Mouse (Mus musculus) kidney, adult 9 months (tissue): ENCODE data around the gene Egfem1.

Experiments
- DNase-seq: peaks from one replicate; pipeline ENCODE4 v3.0.0; 2022

Gene Egfem1

DNA sequence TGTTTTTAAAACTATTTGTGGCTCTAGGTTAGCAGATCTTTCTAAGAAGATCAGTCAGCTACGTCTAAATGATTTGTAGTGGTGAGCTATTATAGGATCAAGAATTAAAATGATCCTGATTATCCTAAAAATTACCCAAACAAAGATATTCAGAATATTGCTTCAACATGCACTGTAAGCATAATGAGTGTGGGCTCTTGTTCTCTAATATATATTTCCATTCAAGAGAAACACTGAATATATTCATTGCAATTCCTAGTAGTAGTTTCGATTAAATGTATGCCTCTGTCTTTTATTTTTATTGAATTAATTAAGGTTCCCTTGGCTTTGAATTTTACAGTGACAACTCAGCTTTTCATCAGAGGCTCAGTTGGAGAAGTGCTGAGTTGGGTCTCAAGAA lies 527.4 kb downstream of the Egfem1 start:
- DNase-seq = no peak

DNA sequence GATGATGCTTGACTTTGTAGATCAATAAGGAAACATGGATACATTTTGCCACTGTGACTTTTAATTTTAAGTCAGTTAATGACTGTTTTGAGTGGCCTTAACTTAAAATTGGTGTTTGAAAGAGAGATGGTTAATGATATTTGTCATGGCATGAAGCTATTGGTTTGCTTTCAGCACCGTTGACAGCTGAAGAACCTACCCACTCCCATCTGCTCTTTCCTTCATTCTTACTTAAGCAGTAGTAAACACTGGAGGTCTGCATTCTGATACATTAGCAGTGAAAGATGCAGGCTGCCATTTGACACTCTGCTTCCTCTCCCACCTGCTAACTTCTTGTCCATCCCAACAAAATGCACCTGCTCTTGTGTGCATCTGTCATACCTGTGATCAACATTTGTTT lies 537.8 kb downstream of the Egfem1 start:
- DNase-seq = no peak

GRCm38 (mm10) chr3:29639819-29640218 lies 558.0 kb downstream of the Egfem1 start:
- no peak for DNase-seq

DNA sequence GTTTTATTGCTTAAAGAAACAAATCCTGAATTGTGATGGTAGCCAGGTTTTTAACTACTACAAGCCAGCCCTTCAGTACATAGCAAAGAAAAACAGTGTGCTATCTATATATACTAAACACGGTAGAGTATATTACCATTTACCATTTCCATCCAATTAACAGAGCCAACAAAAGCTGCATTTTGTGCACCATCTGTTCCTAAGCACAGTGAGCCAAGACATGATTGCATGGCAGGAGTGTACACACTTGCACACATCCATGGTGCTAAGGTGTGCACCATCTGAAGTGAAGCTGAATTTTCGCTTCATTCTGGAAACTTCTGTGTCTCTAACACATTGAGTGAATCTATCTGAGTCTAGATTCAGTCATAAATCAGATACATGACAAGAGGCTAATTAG lies 585.0 kb downstream of the Egfem1 start:
- DNase-seq = no peak

- DNase-seq = no peak
These were observed 607.8 kb downstream of the Egfem1 start for GRCm38 (mm10) chr3:29689367-29690285.

GRCm38 (mm10) chr3:29701126-29701525 lies 619.3 kb downstream of the Egfem1 start:
- DNase-seq = no peak

- no peak for DNase-seq
These were observed 625.0 kb downstream of the Egfem1 start for GRCm38 (mm10) chr3:29706816-29707215.

- no peak for DNase-seq
These were observed 625.6 kb downstream of the Egfem1 start for GRCm38 (mm10) chr3:29707467-29707866.

DNA sequence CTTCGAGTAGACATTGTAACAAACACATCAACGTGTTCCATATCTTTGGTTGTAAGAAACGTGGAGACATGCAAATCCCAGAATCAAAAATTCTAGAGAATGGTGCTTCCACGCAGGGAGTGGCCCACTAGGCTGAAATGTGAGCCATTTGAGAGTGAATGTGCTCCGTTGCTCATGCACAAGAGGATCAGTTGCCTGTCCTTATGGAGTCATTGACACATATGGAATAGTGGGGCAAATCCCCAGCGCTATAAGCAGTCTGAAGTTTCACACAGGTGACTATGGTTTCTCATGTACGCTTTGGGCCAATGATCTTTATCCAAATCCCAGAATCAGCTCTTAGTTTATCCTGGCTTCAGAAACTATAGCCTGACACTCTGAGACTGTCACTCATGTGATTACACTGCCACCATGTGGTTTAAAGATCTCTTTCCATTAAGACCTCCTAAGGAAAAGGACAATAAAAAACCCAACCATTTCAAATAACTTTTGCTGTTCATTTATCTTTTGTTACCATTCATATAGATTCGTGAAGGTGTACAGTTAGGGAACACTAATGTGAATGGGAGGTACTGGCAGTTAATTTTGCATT lies 644.6 kb downstream of the Egfem1 start:
- DNase-seq = peak; percentile 37

DNA sequence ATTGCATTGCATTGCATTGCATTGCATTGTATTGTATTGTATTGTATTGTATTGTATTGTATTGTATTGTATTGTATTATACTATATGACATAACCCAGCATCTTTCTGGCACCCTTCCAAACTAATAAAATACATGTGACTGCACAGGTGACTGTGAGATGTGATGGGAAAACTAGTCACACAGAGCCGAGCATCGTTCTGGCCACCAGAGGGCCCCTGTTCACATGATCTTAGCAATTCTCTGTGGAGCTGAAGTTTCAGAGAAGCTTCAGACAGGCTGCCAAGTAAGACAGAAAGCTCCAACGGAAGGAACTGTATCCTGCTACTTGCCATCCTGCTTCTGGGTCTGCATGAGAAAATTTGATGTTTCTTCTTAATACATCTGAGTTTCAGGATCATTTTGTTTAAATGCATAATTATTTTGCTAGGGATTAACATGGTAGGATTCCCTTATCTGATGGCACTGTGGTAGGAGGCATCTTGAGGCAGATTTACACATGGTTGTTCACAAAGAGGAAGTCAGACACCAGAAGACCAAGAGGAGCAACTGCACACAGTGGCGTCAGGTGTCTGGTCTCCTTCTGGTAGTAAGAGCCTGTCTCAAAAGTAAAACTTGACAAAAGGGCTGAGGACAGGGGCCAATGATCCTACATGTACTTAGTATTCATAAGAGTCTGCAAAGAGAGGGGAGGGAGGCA lies 648.4 kb downstream of the Egfem1 start:
- peak; percentile 49 for DNase-seq

- DNase-seq = no peak
These were observed 649.7 kb downstream of the Egfem1 start for GRCm38 (mm10) chr3:29731509-29731908.

GRCm38 (mm10) chr3:29732626-29733025 lies 650.8 kb downstream of the Egfem1 start:
- DNase-seq = no peak

DNA sequence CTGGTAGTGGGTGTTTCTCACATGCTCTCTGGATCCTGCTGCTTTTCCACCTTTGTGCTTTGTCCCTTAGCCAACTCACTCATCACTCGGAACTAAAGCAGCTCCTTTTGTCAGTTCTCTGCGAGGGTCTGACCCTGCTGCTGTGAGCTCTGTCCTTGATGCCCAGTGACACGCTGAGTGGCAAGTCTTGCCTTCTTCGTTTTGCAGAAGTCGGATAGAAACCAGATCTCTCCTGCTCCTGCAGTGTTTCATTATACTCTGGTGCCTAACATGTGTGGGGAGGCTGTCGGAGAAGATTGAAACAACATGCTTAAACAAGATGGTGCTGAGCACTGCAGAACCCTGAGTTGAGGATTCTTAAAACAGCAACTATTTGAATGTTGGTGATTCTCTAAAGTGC lies 652.4 kb downstream of the Egfem1 start:
- DNase-seq = no peak

DNA sequence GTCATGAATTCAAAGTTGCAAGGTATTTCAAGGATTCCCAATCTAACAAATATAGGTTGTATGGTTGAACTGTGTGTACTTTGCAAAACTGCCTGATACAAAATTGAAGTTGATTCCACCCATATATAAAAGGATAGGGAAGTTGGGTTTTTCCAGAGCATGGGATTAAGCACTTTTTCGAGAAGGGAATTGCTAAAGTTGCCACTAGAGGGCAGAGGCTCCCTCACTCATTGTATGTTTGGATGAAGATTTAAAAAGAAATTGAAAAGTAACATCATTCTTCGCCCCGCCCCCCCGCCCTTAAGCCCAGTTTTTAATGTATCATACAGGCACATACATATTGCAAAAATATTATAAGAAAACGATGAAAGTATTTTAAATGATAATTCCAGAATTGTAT lies 657.5 kb downstream of the Egfem1 start:
- peak; percentile 21 for DNase-seq
